Mouse (Mus musculus) embryo, embryonic 11 days (tissue): ENCODE results near the gene Lrrc7.

Experiments used
- DNase-seq: peaks from one replicate; pipeline ENCODE4 v3.0.0-alpha.2; 2015

Lrrc7 gene

DNA sequence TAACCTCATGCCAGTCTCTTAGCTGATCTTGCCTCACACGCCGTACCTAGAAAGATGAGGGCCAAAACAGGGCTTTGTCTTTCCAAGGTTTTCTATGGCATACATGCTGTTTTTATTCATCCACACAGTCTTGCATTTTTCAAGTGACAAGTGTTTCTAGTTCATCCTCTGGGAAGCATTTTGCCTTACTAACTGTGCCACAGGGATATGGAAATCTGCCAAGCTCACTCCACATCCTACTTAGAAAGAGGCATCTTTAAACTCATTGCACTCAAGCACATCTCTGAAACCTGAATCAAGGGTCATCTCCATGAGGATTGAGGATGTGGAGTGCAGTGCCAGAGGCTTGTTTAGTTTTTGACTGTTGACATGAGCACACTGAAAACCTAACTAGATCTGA is 199.9 kb downstream of the Lrrc7 start:
- DNase-seq, result no peak

DNA sequence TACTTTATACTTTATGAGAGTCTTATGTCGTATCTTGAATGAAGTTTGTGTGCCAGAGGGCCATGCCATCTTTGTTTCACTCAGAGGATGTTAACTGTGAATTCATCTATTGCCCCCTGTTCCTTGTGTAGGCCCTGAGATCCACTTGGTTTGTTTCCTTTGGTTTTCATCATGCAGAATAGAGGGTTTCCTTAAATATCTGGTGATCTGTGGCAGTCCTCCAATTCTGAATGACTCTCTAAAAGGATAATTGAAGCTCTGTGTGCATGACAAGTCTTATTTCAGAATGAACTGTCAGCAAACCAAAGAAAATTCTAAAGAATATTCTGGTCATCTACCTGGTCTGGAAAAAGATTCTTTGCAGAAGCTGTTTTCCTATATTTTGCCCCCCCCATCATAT is 205.3 kb downstream of the Lrrc7 start:
- DNase-seq, result no peak

DNA sequence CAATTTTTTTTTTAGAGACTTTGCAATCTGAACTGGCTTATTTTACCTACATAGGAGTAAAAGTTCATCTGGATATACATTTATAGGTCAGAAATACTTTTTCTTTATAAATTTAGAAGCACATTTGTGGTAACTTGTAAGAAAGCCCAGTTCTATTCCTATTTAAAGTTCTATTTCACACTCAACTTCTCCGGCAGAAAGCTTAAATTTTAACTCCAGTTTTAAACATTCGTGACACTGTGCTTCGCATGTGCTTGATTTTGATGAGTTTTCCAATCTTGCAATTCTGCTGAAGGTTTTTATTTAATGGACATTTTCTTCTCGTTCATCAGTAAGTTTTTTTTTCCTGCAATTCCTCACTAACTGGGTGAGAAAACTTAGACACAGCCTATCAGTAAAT is 205.8 kb downstream of the Lrrc7 start:
- no peak for DNase-seq

DNA sequence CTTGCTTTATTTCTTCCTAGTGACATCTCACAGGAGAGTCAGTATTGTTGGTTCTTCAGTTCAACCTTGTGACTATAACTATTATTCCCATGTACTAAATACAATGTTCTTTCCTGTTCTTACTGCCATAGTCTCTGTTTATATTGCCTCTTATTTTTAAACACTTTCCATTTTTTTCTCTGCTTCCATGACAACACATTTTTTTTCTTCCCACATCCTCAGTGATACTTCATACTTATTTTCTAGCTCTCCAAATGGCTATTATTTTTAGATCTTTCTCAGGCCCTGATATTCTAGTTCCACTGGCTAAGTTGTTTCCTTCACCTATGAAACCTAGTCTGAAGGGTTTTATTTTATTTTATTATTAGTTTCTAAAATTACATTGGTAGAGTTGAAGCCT is 221.2 kb downstream of the Lrrc7 start:
- no peak for DNase-seq

DNA sequence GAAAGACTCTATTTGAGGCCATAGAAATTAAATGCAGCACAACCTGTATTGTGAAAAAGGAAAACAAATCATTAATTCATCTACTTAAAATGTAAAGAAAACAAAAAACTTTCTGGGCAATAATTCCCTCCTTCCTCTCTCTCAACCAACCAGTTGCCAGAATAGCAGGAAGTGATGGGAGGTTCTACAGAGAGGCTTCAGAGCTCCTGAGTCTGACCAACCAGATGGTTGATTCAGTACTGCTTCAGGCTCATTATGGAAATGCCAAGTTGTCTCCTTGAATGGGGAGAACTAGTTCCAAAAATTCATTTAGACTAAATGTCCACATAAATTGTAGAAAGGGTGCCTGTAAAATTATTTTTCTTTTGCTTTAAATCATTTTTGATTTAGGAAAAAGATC is 231.9 kb downstream of the Lrrc7 start:
- DNase-seq, result no peak

DNA sequence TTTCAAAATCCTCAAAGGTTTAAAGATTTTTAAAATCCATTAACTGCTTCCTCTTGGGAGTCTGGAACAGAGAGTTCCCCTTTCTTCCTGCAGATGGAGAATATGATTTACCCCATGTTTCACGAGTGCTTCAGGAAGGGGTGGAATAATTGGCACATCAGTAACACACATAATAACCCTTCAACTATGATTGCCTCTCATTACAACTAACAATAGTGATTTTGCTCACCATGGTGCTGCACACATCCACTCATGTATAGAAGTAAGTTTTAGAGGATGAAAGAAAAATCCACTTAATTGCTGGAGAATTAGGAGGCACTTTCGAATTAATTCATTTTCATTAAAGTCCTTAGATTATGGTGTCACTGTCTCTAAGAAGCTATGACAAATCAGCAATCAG is 251.6 kb downstream of the Lrrc7 start:
- DNase-seq, result no peak

DNA sequence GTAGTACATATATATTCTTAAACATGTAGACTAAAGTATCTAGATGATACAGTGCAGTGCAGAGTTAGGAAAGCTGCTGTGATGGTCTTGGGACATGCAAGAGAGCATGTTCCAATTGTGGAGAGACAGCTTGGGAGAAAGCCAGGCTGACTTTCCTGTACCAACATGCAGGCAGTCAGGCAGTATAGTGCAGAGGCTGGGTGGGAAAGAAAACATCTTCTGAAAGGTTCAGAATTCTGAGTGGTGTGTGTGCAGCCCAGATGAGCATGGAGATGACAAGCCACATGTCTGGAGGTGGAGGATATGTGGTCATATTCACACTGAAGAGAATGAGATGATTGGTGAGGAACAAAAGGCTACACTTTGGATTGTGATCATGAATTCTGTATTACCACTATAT is 254.6 kb downstream of the Lrrc7 start:
- no peak for DNase-seq

DNA sequence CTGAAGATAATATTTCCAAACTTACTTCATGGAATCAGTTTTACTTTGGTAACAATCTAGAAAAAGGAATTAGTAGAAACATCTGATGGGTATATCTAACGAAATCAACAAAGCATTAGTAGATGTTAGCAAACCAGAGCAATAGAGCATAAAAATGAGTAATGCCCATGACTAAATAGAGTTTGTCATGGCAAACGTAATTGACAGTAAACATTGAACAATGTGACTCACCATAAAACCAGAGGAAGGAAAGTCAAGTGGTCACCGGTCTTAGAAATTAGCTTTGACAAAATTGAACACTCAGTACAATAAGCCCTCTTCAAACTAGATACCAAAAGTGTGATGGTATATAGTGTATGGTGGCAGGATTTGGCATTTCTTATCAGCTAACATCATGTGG is 263.3 kb downstream of the Lrrc7 start:
- no peak for DNase-seq

DNA sequence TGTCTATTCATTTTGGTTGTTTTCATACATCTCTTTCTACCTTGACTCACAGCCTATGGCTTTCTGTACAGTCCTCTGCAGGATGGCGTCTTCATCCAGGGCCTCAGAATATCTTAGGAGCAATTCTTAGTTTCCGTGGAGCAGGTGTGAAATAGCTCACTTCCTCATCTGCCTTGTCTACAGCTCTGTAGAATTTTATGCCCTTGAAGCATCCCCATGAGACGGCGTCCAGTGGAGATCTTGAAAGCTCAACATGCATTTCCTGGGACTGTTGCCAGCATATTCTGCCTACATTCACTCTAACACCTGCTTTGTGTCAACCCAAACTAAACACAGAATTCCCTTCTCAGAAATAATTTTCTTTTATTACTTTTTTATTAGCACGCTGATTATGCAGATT is 267.0 kb downstream of the Lrrc7 start:
- DNase-seq, result no peak

DNA sequence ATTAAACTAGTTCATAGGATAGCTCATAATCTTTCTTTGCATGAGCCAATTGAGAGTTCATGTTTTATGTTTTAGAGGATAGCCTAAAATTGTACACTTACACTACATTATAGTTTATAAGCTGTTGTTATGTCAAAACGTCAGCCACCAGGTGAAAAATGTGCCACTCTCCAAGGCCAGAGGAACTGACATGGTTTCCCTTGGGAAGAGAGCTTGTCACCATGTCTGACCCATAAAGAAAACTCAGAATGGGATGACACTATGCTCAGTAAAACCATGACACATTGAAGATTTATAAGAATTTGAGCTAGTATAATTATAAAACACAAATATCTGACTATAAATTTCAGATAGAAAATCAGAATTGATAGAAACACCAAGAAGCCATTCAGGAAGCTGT is 277.6 kb downstream of the Lrrc7 start:
- DNase-seq, result no peak

DNA sequence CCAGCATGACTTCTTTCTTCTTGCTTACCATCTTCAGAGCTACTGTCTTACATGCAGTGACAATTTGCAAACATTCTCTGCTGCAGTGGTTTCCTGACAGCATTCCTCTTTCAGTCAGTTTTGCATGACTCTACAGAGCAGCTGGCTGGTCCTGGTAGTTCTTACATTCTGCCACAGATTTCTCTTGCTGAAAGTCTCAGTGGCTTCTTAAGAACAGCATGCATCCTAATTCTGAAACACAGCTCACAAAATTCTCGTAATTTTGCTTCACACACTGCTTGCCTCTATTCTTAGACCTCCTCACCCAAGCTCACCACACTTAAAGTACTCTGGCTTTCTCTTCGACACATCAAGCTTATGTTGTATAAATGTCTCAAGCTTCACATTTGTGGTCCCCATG is 283.4 kb downstream of the Lrrc7 start:
- no peak for DNase-seq

DNA sequence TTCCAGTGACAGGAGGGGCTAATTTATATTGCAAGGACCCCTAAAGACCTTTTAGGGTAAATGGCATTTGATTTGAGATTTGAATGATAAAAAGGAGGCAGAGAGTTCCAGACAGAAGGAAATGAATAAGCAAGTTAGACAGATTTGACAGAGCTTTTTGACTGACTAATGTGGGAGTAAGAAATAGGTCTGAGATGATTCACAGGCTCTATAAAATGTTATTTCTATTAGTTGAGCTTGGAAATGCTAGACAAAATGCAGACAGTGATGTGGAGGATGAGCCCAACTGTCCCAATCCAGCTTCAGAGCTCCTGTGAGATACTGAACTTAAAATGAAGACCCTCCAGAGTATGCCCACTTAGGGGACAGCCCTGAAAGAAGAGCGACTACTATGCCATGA is 289.3 kb downstream of the Lrrc7 start:
- no peak for DNase-seq

DNA sequence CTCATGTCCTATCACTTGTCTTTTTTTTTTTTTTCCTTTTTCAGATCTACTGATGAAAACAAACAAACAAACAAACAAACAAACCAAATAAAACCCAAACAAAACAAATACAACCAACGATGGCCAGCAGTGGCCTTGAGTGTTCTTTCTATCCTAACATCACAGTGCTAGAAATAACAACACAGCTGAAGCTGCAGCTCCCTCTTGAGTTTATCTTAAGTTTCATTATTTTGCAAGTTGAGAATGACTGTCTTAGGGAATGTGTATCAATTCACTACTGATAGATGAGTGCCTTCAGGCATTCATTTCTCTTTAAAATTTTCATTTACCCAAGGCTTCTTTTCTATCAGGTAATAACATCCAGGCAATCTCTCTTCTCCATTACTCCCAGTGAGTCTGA is 291.1 kb downstream of the Lrrc7 start:
- DNase-seq, result no peak

DNA sequence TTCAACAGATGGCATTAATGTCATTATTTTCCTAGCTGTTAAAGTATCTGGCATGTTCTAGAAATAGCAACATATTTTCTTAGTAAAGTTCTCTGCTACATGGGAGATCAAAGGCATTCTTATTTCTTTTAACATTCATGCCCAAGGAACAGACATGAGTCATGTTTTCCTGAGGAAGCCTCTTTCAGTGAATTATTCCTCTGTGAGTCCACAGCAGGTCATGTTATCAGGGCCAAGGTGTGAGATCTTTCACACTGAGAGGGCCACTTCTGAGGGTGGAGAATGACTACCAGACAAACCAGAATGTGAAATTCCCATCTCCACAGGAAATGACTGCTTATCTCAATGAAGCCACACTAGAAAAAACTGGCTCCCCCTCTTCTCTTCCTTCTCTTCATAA is 309.4 kb downstream of the Lrrc7 start:
- no peak for DNase-seq

DNA sequence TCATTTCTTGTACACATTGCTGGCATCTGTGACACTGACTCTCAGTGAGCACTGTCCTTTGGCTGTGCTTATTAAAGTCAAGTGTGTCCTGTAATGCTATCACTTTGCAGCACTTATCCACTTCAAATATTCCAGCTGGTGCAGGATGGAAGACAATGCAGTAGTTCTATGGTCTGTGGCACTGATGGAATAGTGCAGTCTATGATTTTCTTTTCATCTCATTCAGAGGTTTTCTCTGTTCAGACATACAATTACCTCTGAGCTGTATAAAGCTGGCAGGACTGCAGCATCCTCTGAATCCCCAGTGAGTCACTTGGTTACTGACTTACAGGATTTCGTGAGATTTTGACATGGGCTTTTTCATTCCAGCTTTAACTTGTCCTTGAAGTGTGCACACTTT is 314.3 kb downstream of the Lrrc7 start:
- DNase-seq, result no peak

DNA sequence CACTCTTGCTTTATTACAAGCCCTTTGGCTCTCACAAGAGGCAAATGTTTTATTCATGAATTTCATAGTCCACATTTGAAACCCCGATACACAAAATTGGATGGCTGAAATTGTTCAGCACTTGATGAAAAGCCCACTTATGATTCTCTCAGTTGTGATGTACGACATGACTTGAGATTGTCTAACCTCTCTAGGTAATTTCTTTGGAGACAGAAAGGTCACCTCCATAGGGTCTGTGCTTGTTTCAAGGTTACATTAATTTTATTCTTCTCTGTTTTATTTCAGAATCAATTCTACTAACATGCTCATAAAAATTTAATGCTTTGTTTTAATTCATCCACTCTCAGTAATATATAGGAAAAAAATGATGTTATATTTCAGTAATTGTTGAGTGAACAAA is 351.4 kb downstream of the Lrrc7 start:
- no peak for DNase-seq

DNA sequence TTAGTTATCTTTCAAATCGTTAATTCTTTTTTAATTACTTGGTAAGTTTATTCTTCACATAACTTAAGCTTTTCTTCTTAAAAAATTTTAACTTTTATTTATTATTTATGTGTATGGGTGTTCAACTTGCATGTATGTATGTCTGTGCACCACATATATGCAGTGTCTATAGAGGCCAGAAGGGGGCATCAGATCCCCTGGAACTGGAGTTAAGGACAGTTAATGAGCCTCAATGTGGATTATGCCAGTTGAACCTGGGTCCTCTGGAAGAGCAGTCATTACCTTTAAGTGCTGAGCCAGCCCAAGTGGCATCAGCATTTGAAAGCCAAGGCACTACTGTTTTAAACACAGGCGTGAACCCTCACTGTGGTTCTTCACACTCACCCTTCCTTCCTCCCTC is 352.0 kb downstream of the Lrrc7 start:
- DNase-seq, result peak; percentile 59

DNA sequence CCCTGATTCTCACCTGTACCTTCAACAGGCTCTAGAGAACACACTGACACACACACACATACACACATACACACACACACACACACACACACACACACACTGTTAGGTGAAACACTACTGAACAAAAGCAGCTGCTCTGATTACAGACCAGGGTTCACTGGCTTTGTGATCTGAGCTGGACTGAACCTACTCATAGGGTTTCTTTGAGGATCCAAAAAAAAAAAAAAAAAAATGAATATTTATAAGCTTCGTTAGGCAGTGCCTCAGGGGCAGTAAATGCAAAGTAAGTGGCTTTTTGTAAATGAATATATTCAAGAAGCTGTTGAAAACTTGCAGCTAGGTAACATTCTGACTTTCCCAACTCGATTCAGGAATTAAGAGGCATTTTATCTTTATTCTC is 354.2 kb downstream of the Lrrc7 start:
- no peak for DNase-seq

DNA sequence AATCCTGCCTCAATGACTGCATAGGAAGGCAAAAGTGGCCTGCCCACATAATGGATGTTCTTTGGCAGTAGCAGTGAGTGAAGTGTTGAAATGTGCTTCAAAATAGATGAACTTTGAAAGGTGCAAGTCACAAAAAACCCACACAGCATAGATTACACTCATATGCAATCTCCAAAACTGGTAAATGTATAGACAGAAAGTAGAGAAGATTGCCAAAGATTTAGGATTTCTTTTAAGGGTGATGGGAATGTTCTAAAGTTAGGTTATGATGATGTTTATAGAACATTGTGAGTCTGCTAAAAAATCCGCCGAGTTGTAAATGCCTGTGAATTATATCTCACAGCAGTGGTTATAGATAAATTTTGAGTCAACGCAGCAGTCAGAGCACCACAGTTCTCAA is 359.2 kb downstream of the Lrrc7 start:
- DNase-seq, result no peak

DNA sequence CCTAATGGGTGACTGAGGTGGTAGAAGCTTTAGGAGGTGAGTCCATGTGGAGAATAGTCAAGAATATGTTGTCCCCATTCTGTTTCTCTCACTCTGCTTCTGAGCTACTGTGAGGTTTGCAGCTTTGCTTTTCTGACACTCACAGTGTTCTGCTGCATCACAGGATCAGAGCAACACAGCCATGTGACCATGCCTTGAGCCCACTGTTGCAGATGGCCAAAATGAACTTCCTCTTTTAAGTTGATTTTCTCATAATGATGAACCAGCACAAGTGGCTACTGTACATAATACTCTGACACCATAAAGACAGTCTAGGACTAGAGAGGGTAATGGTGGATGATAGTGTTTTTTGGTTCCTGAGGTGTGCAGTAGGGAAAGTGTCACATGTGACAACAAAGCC is 366.6 kb downstream of the Lrrc7 start:
- no peak for DNase-seq

DNA sequence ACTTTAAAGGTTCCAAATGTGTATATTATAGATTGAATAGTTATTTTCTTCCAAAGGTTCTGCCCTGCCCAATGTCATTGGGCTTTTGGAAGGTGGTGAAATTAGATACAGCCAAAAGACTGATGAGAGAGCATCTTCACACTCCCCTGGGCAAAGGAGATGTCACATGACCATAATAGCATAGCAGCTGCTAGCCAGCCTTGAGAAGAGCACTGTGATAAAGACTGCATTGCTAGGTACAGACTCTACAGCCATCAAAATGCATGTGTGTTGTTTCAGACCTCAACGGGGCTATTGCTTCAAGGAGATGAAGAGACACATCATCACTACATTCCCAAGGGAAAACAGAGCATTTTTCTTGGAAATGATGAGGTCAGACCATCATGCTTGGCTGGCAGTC is 368.8 kb downstream of the Lrrc7 start:
- DNase-seq, result no peak

DNA sequence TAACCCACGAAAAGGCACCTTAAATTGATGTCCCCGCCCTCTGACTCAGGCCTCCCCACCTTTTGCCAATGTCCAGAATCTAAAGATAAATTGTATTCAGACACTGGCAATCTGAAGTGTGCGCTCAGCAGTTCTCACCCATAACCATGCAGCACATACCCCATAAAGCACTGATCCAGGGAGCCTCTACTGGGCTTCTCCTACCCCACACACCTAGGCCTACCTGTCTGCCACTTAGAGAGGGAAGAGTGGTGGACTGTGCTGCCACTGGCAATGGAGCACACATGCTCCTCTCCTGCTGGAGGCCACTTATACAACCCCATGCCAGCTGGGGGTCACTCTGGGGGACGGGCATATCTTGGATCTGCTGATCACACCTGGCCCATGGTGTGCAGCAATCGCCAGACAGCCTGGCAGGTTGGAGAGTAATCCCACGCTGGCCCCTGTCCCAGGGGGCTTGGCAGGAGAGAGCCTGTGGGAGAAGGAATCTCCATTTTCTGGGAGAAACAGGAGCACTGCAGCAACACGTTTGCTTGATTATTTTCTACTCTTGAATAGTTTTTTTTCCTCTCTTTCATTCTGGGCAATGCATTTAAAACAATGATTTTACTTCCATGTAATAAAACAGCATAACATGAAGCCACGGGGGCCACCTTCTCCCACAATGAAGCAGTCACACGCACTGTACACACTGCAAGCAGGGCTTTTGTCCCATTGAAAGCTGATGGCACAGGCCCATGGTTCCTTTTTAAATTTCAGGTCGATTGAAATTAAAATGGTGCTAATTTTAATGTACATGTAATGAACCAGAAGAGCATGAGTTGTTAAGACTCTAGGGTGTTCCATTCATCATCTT is 386.9 kb downstream of the Lrrc7 start:
- DNase-seq, result no peak

DNA sequence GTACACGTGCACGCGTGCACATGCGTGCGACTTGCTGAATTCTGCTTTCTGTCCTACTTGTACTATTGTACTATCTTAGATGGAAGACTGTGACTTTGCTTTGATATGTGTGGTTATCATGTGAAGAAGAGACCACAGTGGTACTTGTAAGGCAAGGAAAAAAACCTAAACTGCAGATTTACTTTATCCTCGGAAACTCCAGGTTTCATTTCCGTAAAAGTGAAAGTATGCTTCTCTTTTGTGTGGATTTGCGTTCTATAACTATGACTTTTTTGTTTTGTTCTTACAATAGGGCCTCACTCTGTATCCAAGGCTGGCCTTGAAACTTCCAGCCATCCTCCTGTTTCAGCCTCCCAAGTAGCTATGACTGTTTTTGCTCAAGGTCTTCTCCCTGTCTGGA is 392.8 kb downstream of the Lrrc7 start:
- no peak for DNase-seq

DNA sequence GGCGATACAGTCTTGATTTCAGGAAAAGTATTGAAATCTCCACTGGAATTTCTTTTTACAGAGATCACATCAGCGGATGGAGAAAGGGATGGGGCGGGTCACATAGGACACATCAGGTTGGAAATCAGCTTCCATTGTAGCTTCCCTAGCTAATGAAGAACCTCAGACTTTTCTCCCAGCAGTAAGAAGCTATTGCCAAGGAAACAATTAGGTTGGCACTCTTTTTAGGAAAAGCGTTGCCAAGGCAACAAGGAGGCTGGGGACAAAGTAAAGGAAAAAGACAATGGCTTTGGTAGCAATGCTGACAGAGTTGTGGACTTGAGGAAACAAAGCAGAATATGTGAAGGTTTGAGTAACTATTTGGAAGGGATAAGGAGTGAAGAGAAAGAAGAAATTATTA is 393.6 kb downstream of the Lrrc7 start:
- peak; percentile 41 for DNase-seq

DNA sequence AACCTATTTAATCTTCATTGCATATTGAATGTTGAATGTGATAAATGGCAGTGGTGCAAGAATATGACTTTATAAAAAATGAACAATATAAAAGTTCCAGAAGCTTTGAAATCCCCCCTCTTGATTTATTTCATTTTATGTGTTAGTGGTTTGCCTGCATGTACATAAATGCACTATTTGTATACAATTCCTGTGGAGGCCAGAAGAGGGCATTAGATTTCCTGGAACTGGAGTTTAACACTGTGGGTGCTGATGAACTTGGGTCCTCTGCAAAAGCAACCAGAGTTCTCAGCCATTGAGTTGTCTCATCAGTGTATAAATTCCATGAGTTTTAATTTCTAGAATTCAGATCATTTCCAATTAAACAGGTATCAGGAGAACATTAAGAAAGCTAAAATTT is 397.0 kb downstream of the Lrrc7 start:
- DNase-seq, result peak; percentile 12

DNA sequence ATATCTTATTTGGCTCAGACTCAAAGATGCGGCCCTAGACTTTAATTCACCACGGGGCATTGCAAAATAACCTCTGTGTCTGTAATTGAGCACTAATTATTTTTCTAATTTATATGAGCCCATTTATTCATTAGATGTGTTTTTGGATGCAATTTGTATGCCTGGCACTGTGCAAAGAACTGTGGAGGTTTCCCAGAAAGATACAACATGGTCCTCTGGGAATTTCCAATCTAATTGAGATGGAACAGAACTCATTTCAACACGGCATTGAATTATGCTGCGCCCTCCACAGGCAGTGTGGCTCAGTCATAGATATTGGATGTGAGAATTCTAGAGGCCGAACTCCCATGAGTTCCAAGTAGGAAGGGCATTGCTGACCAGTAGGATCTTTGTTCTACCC is 397.6 kb downstream of the Lrrc7 start:
- no peak for DNase-seq
